Mouse (Mus musculus) CH12.LX (cell line): ENCODE results near the gene Gtpbp2. TPM values are rescaled to one million over a fixed set of nuclear protein-coding genes. Genes with fewer than 3 reads are reported as not detected.

ENCODE experiments used
- DNase-seq: peaks from one replicate; pipeline ENCODE4 v3.0.0-alpha.2; 2013; ENCODE audit errors: extremely low read depth
- H3K27ac ChIP-seq: 2 replicates; pipeline ENCODE4 v1.5.1; 2012; ENCODE audit warnings: low read depth, mild to moderate bottlenecking, control low read depth, moderate library complexity; ENCODE audit not compliant: insufficient read depth
- H3K27me3 ChIP-seq: replicated peaks from 2 replicates; pipeline ENCODE3; 2012; ENCODE audit warnings: inconsistent platforms
- H3K36me3 ChIP-seq, 2 experiments: replicated peaks in 1 of 2; 2 replicates each; pipeline versions ENCODE3 to v1.6.1; 2012; ENCODE audit warnings: inconsistent platforms in 1 of 2, low read length in 1 of 2, mild to moderate bottlenecking in 1 of 2, mixed read lengths in 1 of 2, moderate library complexity in 1 of 2; ENCODE audit not compliant: control insufficient read depth in 1 of 2, insufficient read depth in 1 of 2
- H3K4me1 ChIP-seq, 2 experiments: 2 replicates each; pipeline ENCODE4 v1.6.1; 2012; ENCODE audit warnings: inconsistent platforms in 1 of 2, moderate library complexity in 1 of 2; ENCODE audit not compliant: insufficient read depth in 2 of 2, control insufficient read depth in 1 of 2
- H3K4me2 ChIP-seq: 2 replicates; pipeline ENCODE4 v1.6.1; 2012; ENCODE audit warnings: low read depth, mild to moderate bottlenecking, control low read depth; ENCODE audit not compliant: poor library complexity, insufficient read depth, severe bottlenecking
- H3K4me3 ChIP-seq, 3 experiments: fragments of 150-350 bp in 1 of 3; sonication (generic) in 1 of 3; replicated peaks in 1 of 3; 2 replicates each; pipeline versions ENCODE3 to v1.5.1; 2011 to 2012; ENCODE audit warnings: low read depth in 2 of 3, low read length in 2 of 3, mild to moderate bottlenecking in 2 of 3, moderate library complexity in 2 of 3, control low read depth in 1 of 3, improper control_type of control experiment in 1 of 3, inconsistent platforms in 1 of 3, mixed read lengths in 1 of 3; ENCODE audit not compliant: poor library complexity in 1 of 3
- H3K79me2 ChIP-seq: replicated peaks from 2 replicates; pipeline ENCODE4 v1.6.1; 2012; ENCODE audit warnings: mild to moderate bottlenecking, moderate library complexity; ENCODE audit not compliant: control insufficient read depth, poor library complexity, insufficient read depth, severe bottlenecking; ENCODE audit errors: extremely low read depth
- H3K9ac ChIP-seq: 2 replicates; pipeline ENCODE4 v1.6.1; 2012; ENCODE audit warnings: low read depth, mild to moderate bottlenecking, control low read depth, moderate library complexity; ENCODE audit not compliant: insufficient read depth
- H3K9me3 ChIP-seq: replicated peaks from 2 replicates; pipeline ENCODE3; 2012; ENCODE audit warnings: low read length, inconsistent platforms, mixed read lengths
- BHLHE40 ChIP-seq: IDR thresholded peaks from 2 replicates; pipeline ENCODE4 v1.6.1; 2011; ENCODE audit warnings: mild to moderate bottlenecking, low read depth, low read length, improper control_type of control experiment
- CHD1 ChIP-seq: IDR thresholded peaks from 2 replicates; pipeline ENCODE4 v1.6.1; 2012; ENCODE audit warnings: low read depth, low read length, improper control_type of control experiment, inconsistent platforms
- CHD2 ChIP-seq: IDR thresholded peaks from 2 replicates; pipeline ENCODE4 v1.6.1; 2011; ENCODE audit warnings: low read length, improper control_type of control experiment
- CTCF ChIP-seq, 2 experiments: IDR thresholded peaks in 1 of 2; conservative IDR thresholded peaks in 1 of 2; 2 replicates each; pipeline ENCODE4 v1.5.1; 2011 to 2012; ENCODE audit warnings: low read depth in 2 of 2, low read length in 2 of 2, improper control_type of control experiment in 1 of 2, inconsistent platforms in 1 of 2, mild to moderate bottlenecking in 1 of 2, moderate library complexity in 1 of 2
- E2F4 ChIP-seq: IDR thresholded peaks from 2 replicates; pipeline ENCODE4 v1.6.1; 2011; ENCODE audit warnings: low read depth, low read length, improper control_type of control experiment; ENCODE audit not compliant: insufficient replicate concordance
- EP300 ChIP-seq: IDR thresholded peaks from 2 replicates; pipeline ENCODE4 v1.6.1; 2011; ENCODE audit warnings: low read length, improper control_type of control experiment
- HCFC1 ChIP-seq: IDR thresholded peaks from 2 replicates; pipeline ENCODE4 v1.6.1; 2012; ENCODE audit warnings: low read depth, mild to moderate bottlenecking, inconsistent platforms, low read length, improper control_type of control experiment
- JUND ChIP-seq: conservative IDR thresholded peaks from 2 replicates; pipeline ENCODE4 v1.6.1; 2011; ENCODE audit warnings: low read depth, low read length, improper control_type of control experiment
- MAFK ChIP-seq: IDR thresholded peaks from 2 replicates; pipeline ENCODE4 v1.6.1; 2011; ENCODE audit warnings: low read length, improper control_type of control experiment; ENCODE audit not compliant: insufficient replicate concordance
- MAZ ChIP-seq: IDR thresholded peaks from 2 replicates; pipeline ENCODE4 v1.6.1; 2012; ENCODE audit warnings: low read depth, mild to moderate bottlenecking, inconsistent platforms, low read length, improper control_type of control experiment, moderate library complexity
- MEF2A ChIP-seq: IDR thresholded peaks from 2 replicates; pipeline ENCODE4 v1.6.1; 2014; ENCODE audit warnings: low read depth, mild to moderate bottlenecking, inconsistent platforms, low read length, improper control_type of control experiment, borderline replicate concordance
- MXI1 ChIP-seq: IDR thresholded peaks from 2 replicates; pipeline ENCODE4 v1.6.1; 2011; ENCODE audit warnings: mild to moderate bottlenecking, low read depth, low read length, improper control_type of control experiment
- MYC ChIP-seq: IDR thresholded peaks from 2 replicates; pipeline ENCODE4 v1.6.1; 2011; ENCODE audit warnings: low read depth, mild to moderate bottlenecking, improper control_type of control experiment, low read length
- NRF1 ChIP-seq: IDR thresholded peaks from 2 replicates; pipeline ENCODE4 v1.6.1; 2014; ENCODE audit warnings: low read depth, mild to moderate bottlenecking, inconsistent platforms, low read length, improper control_type of control experiment, moderate library complexity
- PAX5 ChIP-seq: IDR thresholded peaks from 2 replicates; pipeline ENCODE4 v1.6.1; 2012; ENCODE audit warnings: low read length, inconsistent platforms, mixed read lengths
- POLR2A ChIP-seq: IDR thresholded peaks from 2 replicates; pipeline ENCODE4 v1.6.1; 2011; ENCODE audit warnings: low read depth, mild to moderate bottlenecking, improper control_type of control experiment, low read length
- POLR2AphosphoS2 ChIP-seq: IDR thresholded peaks from 2 replicates; pipeline ENCODE4 v1.6.1; 2011; ENCODE audit warnings: low read depth, low read length, improper control_type of control experiment
- RAD21 ChIP-seq: IDR thresholded peaks from 2 replicates; pipeline ENCODE4 v1.6.1; 2011; ENCODE audit warnings: low read depth, mild to moderate bottlenecking, low read length, improper control_type of control experiment, moderate library complexity
- SIN3A ChIP-seq: IDR thresholded peaks from 2 replicates; pipeline ENCODE4 v1.6.1; 2012; ENCODE audit warnings: low read length, improper control_type of control experiment, inconsistent platforms
- SMC3 ChIP-seq: IDR thresholded peaks from 2 replicates; pipeline ENCODE4 v1.6.1; 2011; ENCODE audit warnings: low read depth, low read length, improper control_type of control experiment
- TBP ChIP-seq: conservative IDR thresholded peaks from 2 replicates; pipeline ENCODE4 v1.6.1; 2011; ENCODE audit warnings: low read depth, low read length, improper control_type of control experiment
- TCF12 ChIP-seq: IDR thresholded peaks from 2 replicates; pipeline ENCODE4 v1.6.1; 2014; ENCODE audit warnings: low read depth, mild to moderate bottlenecking, inconsistent platforms, low read length, improper control_type of control experiment
- UBTF ChIP-seq: IDR thresholded peaks from 2 replicates; pipeline ENCODE4 v1.6.1; 2012; ENCODE audit warnings: low read depth, mild to moderate bottlenecking, inconsistent platforms, low read length, improper control_type of control experiment, moderate library complexity
- USF1 ChIP-seq: IDR thresholded peaks from 2 replicates; pipeline ENCODE4 v1.6.1; 2014; ENCODE audit warnings: low read depth, mild to moderate bottlenecking, inconsistent platforms, low read length, improper control_type of control experiment
- USF2 ChIP-seq: conservative IDR thresholded peaks from 2 replicates; pipeline ENCODE4 v1.6.1; 2011; ENCODE audit warnings: low read depth, low read length, improper control_type of control experiment
- ZKSCAN1 ChIP-seq: IDR thresholded peaks from 2 replicates; pipeline ENCODE4 v1.6.1; 2012; ENCODE audit warnings: low read depth, inconsistent platforms, low read length, improper control_type of control experiment, borderline replicate concordance
- ZMIZ1 ChIP-seq: IDR thresholded peaks from 2 replicates; pipeline ENCODE4 v1.6.1; 2012; ENCODE audit warnings: low read depth, mild to moderate bottlenecking, inconsistent platforms, low read length, improper control_type of control experiment
- ZNF384 ChIP-seq: IDR thresholded peaks from 2 replicates; pipeline ENCODE4 v1.6.1; 2012; ENCODE audit warnings: low read depth, low read length, improper control_type of control experiment, inconsistent platforms
- dilution Hi-C: fragments of 300-500 bp; cut with MboI; formaldehyde crosslinking; loops from 2 replicates; pipeline ENCODE4 v1.14.3; 2020; ENCODE audit warnings: low sequenced_read_pairs; ENCODE audit not compliant: extremely low pct_unique_long_range_greater_than_20kb, extremely low pct_ligation_motif_present
- in situ Hi-C: fragments of 300-500 bp; cut with MboI; formaldehyde crosslinking; loops from 3 replicates; pipeline ENCODE4 v1.14.3; 2019; ENCODE audit warnings: low sequenced_read_pairs, low pct_ligation_motif_present, low pct_unique_long_range_greater_than_20kb, mixed read lengths
- polyA plus RNA-seq: library from polyadenylated mRNA; unstranded; fragments of >175 nt; gene quantifications from 2 replicates; pipeline ENCODE4 v1.2.1, GENCODE M21; 2012; ENCODE audit warnings: low read depth; ENCODE audit not compliant: insufficient read length
- total RNA-seq, 2 experiments: library from RNA; depleted of rRNA; stranded (reverse); fragments of 300-350 nt in 1 of 2; fragments of >200 nt in 1 of 2; gene quantifications; 2 replicates each; pipeline ENCODE4 v1.2.3; 2012 to 2014

Gene Gtpbp2
- total and polyA plus RNA-seq, 3 experiments: 14.9 to 104 (median 20.8) TPM

GRCm38 (mm10) chr17:46122791-46123190 lies 38.0 kb upstream of the Gtpbp2 start:
- no peaks in the 10 kb centered on the region for H3K27me3 ChIP-seq
- TF ChIP-seq PAX5: no peak
- TF ChIP-seq ZKSCAN1: no peak
- no peak for TF ChIP-seq SMC3
- no peak for TF ChIP-seq POLR2AphosphoS2
- no peak for TF ChIP-seq JUND
- TF ChIP-seq ZMIZ1: no peak
- no peak for TF ChIP-seq CHD1
- TF ChIP-seq CHD2: no peak
- TF ChIP-seq MXI1: no peak
- no peak for TF ChIP-seq NRF1
- TF ChIP-seq USF2: no peak
- no peak for TF ChIP-seq ZNF384
- no peak for TF ChIP-seq EP300
- no peak for TF ChIP-seq MAFK
- TF ChIP-seq UBTF: no peak
- no peak for TF ChIP-seq SIN3A
- no peak for TF ChIP-seq BHLHE40
- no peak for TF ChIP-seq MEF2A
- TF ChIP-seq RAD21: no peak
- TF ChIP-seq MAZ: no peak
- no peaks in the 10 kb centered on the region for H3K4me1 ChIP-seq
- peaks cover 82 to 89% of the 10 kb centered on the region in 2 experiments for H3K36me3 ChIP-seq
- no peaks in the 10 kb centered on the region for H3K9me3 ChIP-seq
- no peak overlapping the region for H3K9ac ChIP-seq
- dilution Hi-C loops (no loop called here), in situ Hi-C loops (no loop called here)
- H3K4me3 ChIP-seq: no peak overlapping the region
- DNase-seq: no peak
- H3K4me2 ChIP-seq: no peak overlapping the region
- no peaks in the 10 kb centered on the region for H3K79me2 ChIP-seq
- no peak overlapping the region for H3K27ac ChIP-seq

DNA sequence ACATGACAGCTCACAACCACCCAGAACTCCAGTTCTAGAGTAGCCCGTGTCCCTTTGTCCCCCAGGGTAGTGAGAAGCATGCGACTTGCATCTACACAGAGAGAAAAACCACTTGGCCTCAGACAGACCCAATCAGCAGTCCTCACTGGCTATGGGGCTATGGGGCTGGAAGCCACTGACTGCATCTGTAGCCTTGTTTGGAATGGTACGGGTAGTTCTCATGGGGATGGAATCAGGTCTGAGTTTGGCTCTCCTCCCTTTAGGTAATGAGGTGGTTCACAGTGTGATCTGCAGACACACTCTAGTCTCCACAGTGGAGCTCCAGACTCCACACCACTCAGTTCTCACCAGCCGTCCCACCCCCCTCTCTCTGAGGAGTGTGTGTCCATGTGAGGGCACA lies 37.5 kb upstream of the Gtpbp2 start:
- Histone ChIP-seq H3K4me2 (no peak overlapping the region), H3K27ac (no peak overlapping the region), H3K4me3 (no peak overlapping the region), H3K79me2 (no peaks in the 10 kb centered on the region), H3K9ac (no peak overlapping the region), H3K27me3 (no peaks in the 10 kb centered on the region), H3K4me1 (no peaks in the 10 kb centered on the region), H3K9me3 (no peaks in the 10 kb centered on the region), H3K36me3 (peaks cover 83 to 89% of the 10 kb centered on the region in 2 experiments)
- in situ Hi-C loops (no loop called here), dilution Hi-C loops (no loop called here)
- TF ChIP-seq TBP (no peak), CTCF (conservative IDR thresholded peaks at IDR 0.05 in 1 of 2, IDR thresholded peaks at IDR 0.05 in 1 of 2; ENCODE audit: low read depth in 2 of 2, low read length in 2 of 2) (no peak), POLR2A (no peak), USF2 (no peak), MEF2A (no peak), PAX5 (no peak), HCFC1 (no peak), USF1 (no peak), ZKSCAN1 (no peak), NRF1 (no peak), RAD21 (no peak), E2F4 (no peak), MYC (no peak), EP300 (no peak), TCF12 (no peak)
- no peak for DNase-seq
